Mouse (Mus musculus) stomach, embryonic 15.5 days (tissue): ENCODE measurements around the gene Secisbp2. TPM values are rescaled to one million over a fixed set of nuclear protein-coding genes. Genes with fewer than 3 reads are reported as not detected.
A peak's percentile ranks its signal among the peaks of the same experiment; 100 is the strongest.

Source experiments
- ATAC-seq: fragments of 200-750 bp; cut with Nextera tagmentation; 2 replicates; pipeline ENCODE4 v1.8.0; 2017; ENCODE audit warnings: low read depth, moderate number of reproducible peaks, moderate TSS enrichment; ENCODE audit not compliant: insufficient read depth, low FRiP score
- H3K27ac ChIP-seq: fragments of 300-500 bp; sonication (generic); 2 replicates; pipeline ENCODE4 v1.5.1; 2015; ENCODE audit warnings: mild to moderate bottlenecking, inconsistent platforms
- H3K27me3 ChIP-seq: fragments of 300-500 bp; sonication (generic); replicated peaks from 2 replicates; pipeline ENCODE4 v1.6.1; 2015; ENCODE audit warnings: inconsistent platforms
- H3K36me3 ChIP-seq: fragments of 300-500 bp; sonication (generic); 2 replicates; pipeline ENCODE4 v1.6.1; 2015; ENCODE audit warnings: inconsistent platforms
- H3K4me1 ChIP-seq: fragments of 300-500 bp; sonication (generic); 2 replicates; pipeline ENCODE4 v1.6.1; 2015; ENCODE audit warnings: inconsistent platforms
- H3K4me2 ChIP-seq: fragments of 300-500 bp; sonication (generic); 2 replicates; pipeline ENCODE4 v1.6.1; 2015; ENCODE audit warnings: mild to moderate bottlenecking, inconsistent platforms
- H3K4me3 ChIP-seq: fragments of 300-500 bp; sonication (generic); replicated peaks from 2 replicates; pipeline ENCODE4 v1.5.1; 2015; ENCODE audit warnings: inconsistent platforms
- H3K9ac ChIP-seq: fragments of 300-500 bp; sonication (generic); 2 replicates; pipeline ENCODE4 v1.6.1; 2015; ENCODE audit warnings: inconsistent platforms
- H3K9me3 ChIP-seq: fragments of 300-500 bp; sonication (generic); 2 replicates; pipeline ENCODE4 v1.6.1; 2016; ENCODE audit warnings: inconsistent platforms
- WGBS: fragments of 180-500 bp; shearing (Covaris S2); methylation state at CpG from one replicate; pipeline ENCODE4 v1.1.7; 2015; 5-methylcytosine and 5-hydroxymethylcytosine counted together
- polyA plus RNA-seq: library from polyadenylated mRNA; unstranded; fragments of >200 nt; fragmentation: Nextera tagmentation; extraction: Ambion mirVana; gene quantifications from 2 replicates; pipeline ENCODE4 v1.2.1, GENCODE M21; 2015

Secisbp2 gene
- polyA plus RNA-seq, 1 experiment from 2014 or later = 27.3 TPM

DNA sequence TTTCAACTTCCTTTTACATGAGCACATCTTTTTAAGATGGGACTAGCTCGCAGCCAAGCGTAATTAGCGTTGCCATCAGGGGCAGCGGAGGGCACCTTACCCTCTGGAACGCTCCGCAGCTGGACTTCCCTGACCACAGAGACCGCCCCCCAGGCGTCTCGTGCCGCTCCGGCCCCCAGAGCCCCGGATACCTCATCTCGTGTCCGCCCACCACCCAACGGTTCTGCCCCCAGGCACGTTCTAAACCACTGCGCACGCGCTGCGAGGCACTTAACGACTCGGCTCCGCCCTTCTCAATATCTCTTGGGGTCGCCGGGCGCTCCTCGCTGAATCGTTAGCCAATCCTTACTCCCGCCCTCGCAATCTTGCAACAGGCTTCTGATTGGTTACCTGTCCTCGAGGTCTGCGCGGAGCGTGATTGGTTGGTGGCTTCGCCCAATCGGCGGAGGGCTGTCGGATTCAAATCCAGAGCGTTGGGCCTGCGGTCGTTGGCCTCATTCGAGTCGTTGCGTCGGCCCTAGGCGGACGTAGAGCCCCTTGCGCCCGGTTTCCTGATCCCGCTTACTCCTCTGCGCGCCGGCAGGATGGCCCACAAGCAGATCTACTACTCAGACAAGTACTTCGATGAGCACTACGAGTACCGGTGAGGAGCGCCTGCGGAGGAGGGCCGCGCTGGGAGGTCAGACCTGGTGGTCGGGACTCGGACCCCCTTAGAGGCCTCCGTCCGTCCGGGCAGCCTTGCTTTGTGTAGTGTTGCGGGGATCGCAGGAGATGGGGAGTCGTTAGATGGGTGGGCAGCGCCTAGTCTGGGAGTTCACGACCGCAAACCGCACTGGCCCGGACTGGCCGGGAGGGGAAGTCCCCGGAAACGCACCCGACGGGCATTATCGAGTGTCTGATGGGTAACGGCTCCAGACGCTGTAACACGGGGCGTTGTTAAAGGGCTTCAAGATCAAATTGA lies 6.4 kb upstream of the Secisbp2 start, which contains the start of gene Cks2:
TSS of gene Cks2 (plus strand) at position 404 of the 961 bp plus-strand sequence.
- Histone ChIP-seq H3K4me1 (peaks cover 16% of the 10 kb centered on the region; the same call in 1 of the 2 replicates), H3K4me2 (peak within 1 kb of the TSS; percentile 62), H3K4me3 (peak within 1 kb of the TSS; percentile 66), H3K9me3 (no peaks in the 10 kb centered on the region), H3K9ac (peak within 1 kb of the TSS; percentile 58), H3K36me3 (no peaks in the 10 kb centered on the region), H3K27ac (peak within 1 kb of the TSS; percentile 79), H3K27me3 (no peaks in the 10 kb centered on the region)
- under 1% methylated on average over 83 of the region's 83 CpGs for WGBS
- peak; percentile 97 for ATAC-seq

GRCm38 (mm10) chr13:51645872-51646271 lies 5.6 kb upstream of the Secisbp2 start:
- H3K4me2 ChIP-seq = peak overlapping the region; percentile 62
- peak overlapping the region; percentile 58 for H3K9ac ChIP-seq
- no peaks in the 10 kb centered on the region for H3K36me3 ChIP-seq
- peak overlapping the region; percentile 78 for H3K27ac ChIP-seq
- no peaks in the 10 kb centered on the region for H3K27me3 ChIP-seq
- H3K9me3 ChIP-seq = no peaks in the 10 kb centered on the region
- peaks cover 16% of the 10 kb centered on the region for H3K4me1 ChIP-seq
- peak overlapping the region; percentile 66 for H3K4me3 ChIP-seq
- ATAC-seq = no peak
- 0% methylated on average over 7 of the region's 7 CpGs for WGBS

DNA sequence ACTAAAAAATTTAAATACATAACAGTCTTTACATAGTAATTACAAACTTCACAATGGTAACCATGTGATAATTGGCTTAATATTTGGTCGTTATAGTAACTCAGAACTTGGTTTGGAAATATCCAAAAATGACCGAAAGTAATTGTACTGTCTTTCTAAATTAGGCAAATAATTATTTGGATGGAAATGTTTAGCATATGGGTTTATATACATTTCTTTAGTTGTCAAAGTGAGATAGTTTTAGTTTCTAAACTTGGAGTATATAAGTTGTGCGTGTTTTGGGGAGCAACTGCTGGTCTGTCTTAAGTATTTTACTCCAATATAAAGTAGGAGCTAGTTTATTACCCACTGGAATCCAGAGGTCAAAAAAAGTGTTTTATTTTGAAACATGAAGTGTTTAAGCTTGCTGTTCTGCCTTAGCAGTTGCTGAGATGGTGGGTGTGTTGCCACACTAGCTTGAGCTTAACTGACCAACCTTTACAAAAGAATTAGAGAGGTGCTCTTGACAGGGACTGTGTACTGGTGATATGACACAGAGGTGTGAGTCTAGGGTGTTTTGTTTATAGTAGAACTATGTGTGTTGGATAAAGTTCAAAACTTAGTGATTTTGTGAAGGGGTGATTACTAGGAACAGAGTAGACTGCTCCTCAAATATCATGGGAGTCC lies 5.0 kb upstream of the Secisbp2 start:
- H3K9me3 ChIP-seq = no peaks in the 10 kb centered on the region
- H3K4me3 ChIP-seq = peak overlapping the region; percentile 66
- peaks cover 22% of the 10 kb centered on the region for H3K4me1 ChIP-seq
- ATAC-seq = no peak
- H3K4me2 ChIP-seq = peak overlapping the region; percentile 62
- H3K27ac ChIP-seq = no peak overlapping the region
- no peaks in the 10 kb centered on the region for H3K27me3 ChIP-seq
- WGBS = 25% methylated on average over 3 of the region's 3 CpGs
- no peaks in the 10 kb centered on the region for H3K36me3 ChIP-seq
- H3K9ac ChIP-seq = peak overlapping the region; percentile 58

DNA sequence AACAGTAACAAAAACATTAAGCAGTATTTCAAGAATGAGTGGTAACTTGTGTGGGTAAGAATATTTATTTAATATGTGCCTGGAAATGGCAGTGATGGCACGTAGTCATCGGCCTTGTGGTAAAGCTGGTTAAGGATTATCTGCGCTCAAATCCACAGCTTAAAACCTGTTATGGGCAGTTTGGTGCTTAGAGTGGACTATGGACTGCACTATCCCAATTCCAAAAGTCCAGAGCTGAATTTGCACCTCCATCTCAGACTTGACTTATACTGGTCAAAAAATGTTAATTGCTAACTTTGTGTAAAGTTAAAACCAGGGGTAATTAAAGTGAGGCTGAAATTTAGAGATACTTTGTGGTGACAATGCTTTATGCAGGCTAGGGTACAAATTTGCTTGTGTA lies 3.7 kb upstream of the Secisbp2 start:
- Histone ChIP-seq H3K9ac (no peak overlapping the region), H3K4me3 (peak overlapping the region; percentile 39; the same call in 1 of the 2 replicates), H3K36me3 (peaks cover 3% of the 10 kb centered on the region; the same call in 1 of the 2 replicates), H3K4me1 (peaks cover 24% of the 10 kb centered on the region), H3K27me3 (no peaks in the 10 kb centered on the region), H3K9me3 (no peaks in the 10 kb centered on the region), H3K4me2 (peak overlapping the region; percentile 62), H3K27ac (no peak overlapping the region)
- WGBS = 83% methylated on average over 3 of the region's 3 CpGs
- no peak for ATAC-seq

- Histone ChIP-seq H3K27me3 (no peaks in the 10 kb centered on the region), H3K9me3 (no peaks in the 10 kb centered on the region), H3K27ac (no peak overlapping the region), H3K4me1 (peaks cover 24% of the 10 kb centered on the region), H3K4me2 (peak overlapping the region; percentile 62), H3K4me3 (no peak overlapping the region), H3K9ac (no peak overlapping the region), H3K36me3 (peaks cover 7% of the 10 kb centered on the region; the same call in 1 of the 2 replicates)
- WGBS = 76% methylated on average over 4 of the region's 4 CpGs
- no peak for ATAC-seq
These were observed 3.3 kb upstream of the Secisbp2 start for GRCm38 (mm10) chr13:51648237-51648636.

GRCm38 (mm10) chr13:51649740-51650139 lies 1.8 kb upstream of the Secisbp2 start:
- Histone ChIP-seq H3K4me1 (peaks cover 24% of the 10 kb centered on the region), H3K9me3 (no peaks in the 10 kb centered on the region), H3K9ac (no peak overlapping the region), H3K36me3 (peaks cover 16% of the 10 kb centered on the region), H3K4me2 (no peak overlapping the region), H3K27me3 (no peaks in the 10 kb centered on the region), H3K4me3 (no peak overlapping the region), H3K27ac (no peak overlapping the region)
- 58% methylated on average over 1 of the region's 1 CpGs for WGBS
- no peak for ATAC-seq

GRCm38 (mm10) chr13:51653159-51653558 lies 1.7 kb downstream of the Secisbp2 start:
- Histone ChIP-seq H3K9me3 (no peaks in the 10 kb centered on the region), H3K9ac (no peak overlapping the region), H3K4me1 (peaks cover 11% of the 10 kb centered on the region), H3K36me3 (peaks cover 43% of the 10 kb centered on the region), H3K4me3 (no peak overlapping the region), H3K27ac (no peak overlapping the region), H3K4me2 (no peak overlapping the region), H3K27me3 (no peaks in the 10 kb centered on the region)
- ATAC-seq = no peak
- WGBS = 95% methylated on average over 6 of the region's 6 CpGs

DNA sequence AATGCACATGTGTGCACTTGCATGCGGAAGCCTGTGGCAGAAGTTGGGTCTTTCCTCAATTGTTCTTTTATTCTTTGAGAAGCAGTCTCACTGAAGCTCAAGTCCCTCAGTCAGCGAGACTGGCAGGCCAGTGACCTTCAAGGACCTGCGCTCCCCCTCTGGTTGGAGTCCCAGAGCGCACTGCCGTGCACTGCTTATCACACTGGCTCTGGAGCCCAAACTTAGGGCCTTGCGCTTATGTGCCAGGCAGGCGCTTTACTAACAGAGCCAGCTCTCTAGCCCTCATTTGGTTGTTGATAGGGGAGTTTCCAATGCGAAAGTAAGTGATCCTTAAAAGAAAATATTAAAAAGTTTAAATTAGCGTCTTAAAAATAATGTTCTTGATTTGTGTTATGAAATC lies 2.5 kb downstream of the Secisbp2 start:
- Histone ChIP-seq H3K27me3 (no peaks in the 10 kb centered on the region), H3K9me3 (no peaks in the 10 kb centered on the region), H3K27ac (no peak overlapping the region), H3K4me2 (no peak overlapping the region), H3K36me3 (peaks cover 46% of the 10 kb centered on the region), H3K9ac (no peak overlapping the region), H3K4me3 (no peak overlapping the region), H3K4me1 (peaks cover 8% of the 10 kb centered on the region)
- 92% methylated on average over 9 of the region's 9 CpGs for WGBS
- no peak for ATAC-seq

DNA sequence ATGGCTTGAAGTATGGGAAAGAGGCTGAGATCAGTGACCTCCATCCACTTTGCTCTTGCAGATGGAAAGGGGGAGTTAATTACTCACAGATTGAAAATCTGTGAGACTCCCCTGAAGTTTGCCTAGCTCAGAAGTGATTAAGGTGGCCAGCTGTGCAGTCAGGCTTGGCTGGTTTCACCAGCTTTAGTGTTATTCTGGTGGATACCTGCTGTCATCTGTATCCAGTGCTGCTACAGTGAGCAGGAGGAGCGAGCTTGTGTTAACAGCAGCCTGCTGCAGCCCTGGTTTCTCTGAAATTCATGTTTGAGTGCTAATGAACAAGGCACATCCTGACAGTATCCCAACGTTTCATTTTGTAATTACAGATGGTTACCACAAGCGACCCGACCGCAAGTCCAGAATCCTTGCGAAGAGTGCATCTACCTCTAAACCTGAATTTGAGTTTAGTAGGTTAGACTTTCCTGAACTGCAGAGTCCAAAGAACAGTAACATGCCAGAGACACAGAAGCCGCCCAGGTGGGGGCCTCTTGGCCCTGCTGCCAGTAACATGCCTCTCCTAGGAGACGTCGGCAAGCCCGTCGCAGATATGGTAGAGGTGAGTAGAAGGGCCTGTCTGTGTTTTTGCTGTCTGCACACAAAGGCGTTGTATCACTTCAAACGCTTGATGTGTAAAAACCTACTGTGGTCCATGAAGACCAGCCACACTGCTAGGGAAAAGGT lies 5.2 kb downstream of the Secisbp2 start:
- ATAC-seq = no peak
- Histone ChIP-seq H3K4me2 (no peak overlapping the region), H3K36me3 (peaks cover 64% of the 10 kb centered on the region), H3K4me1 (0 out of 2 replicates have a peak, but pooled peaks cover 2% of the 10 kb centered on the region), H3K9me3 (no peaks in the 10 kb centered on the region), H3K9ac (no peak overlapping the region), H3K4me3 (no peak overlapping the region), H3K27ac (no peak overlapping the region), H3K27me3 (no peaks in the 10 kb centered on the region)
- 93% methylated on average over 13 of the region's 13 CpGs for WGBS

DNA sequence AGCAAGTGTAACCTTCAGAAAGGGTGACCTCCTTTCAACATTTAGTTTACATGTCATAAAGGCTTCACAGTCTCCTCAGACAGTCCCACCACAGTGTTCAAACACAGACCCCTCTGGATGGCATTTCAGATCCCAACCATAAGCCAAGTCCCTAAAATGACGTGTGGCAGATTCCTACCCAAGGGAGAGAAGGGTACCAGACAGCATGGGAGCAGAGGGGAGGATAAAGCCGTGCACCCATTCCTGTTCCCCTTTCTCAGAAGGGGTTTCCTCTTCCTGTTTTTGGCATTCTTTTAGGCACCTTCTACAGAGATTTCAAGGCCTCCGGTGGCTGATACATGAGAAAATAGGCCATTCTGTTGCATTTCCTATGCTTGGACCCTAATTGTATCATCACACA lies 6.6 kb downstream of the Secisbp2 start:
- H3K27ac ChIP-seq = no peak overlapping the region
- H3K4me2 ChIP-seq = no peak overlapping the region
- H3K27me3 ChIP-seq = no peaks in the 10 kb centered on the region
- ATAC-seq = no peak
- no peak overlapping the region for H3K9ac ChIP-seq
- no peak overlapping the region for H3K4me3 ChIP-seq
- 91% methylated on average over 3 of the region's 3 CpGs for WGBS
- H3K4me1 ChIP-seq = no peaks in the 10 kb centered on the region
- no peaks in the 10 kb centered on the region for H3K9me3 ChIP-seq
- H3K36me3 ChIP-seq = peaks cover 65% of the 10 kb centered on the region

DNA sequence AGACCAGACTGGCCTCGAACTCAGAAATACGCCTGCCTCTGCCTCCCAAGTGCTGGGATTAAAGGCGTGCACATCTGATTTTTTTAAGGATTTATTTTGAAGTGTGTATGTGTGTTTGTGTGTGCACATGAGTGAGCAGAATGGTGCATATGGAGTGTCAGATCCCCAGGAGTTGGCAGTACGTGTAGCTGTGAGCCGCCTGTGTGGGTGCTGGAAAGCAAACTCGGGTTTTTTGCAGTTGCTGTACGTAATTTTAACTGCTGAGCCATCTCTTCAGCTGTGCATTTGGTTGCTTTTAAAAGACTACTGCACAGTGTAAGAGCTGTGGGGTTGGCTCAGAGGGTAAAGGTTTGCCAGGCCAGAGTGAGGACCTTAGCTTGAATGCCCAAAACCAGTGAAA lies 8.1 kb downstream of the Secisbp2 start:
- H3K4me2 ChIP-seq = no peak overlapping the region
- H3K27ac ChIP-seq = no peak overlapping the region
- H3K9me3 ChIP-seq = no peaks in the 10 kb centered on the region
- peaks cover 62% of the 10 kb centered on the region for H3K36me3 ChIP-seq
- no peaks in the 10 kb centered on the region for H3K4me1 ChIP-seq
- WGBS = 97% methylated on average over 7 of the region's 7 CpGs
- H3K9ac ChIP-seq = no peak overlapping the region
- H3K4me3 ChIP-seq = no peak overlapping the region
- ATAC-seq = no peak
- no peaks in the 10 kb centered on the region for H3K27me3 ChIP-seq
